Mouse (Mus musculus) kidney, adult 11 months (tissue): ENCODE results near the gene Muc1.

Source experiments
- DNase-seq: peaks from one replicate; pipeline ENCODE4 v3.0.0; 2022

The Muc1 gene

GRCm38 (mm10) chr3:89276061-89276460 is 47.2 kb downstream of the Muc1 start:
- peak; percentile 48 for DNase-seq

GRCm38 (mm10) chr3:89277281-89278021 is 48.6 kb downstream of the Muc1 start:
- peak; percentile 59 for DNase-seq

- peak; percentile 90 for DNase-seq
These were observed 49.2 kb downstream of the Muc1 start for GRCm38 (mm10) chr3:89278107-89278506.

- no peak for DNase-seq
These were observed 49.8 kb downstream of the Muc1 start for GRCm38 (mm10) chr3:89278643-89279042.

GRCm38 (mm10) chr3:89279153-89279890 is 50.5 kb downstream of the Muc1 start:
- DNase-seq, result peak; percentile 91

GRCm38 (mm10) chr3:89280050-89280605 is 51.3 kb downstream of the Muc1 start:
- DNase-seq, result peak; percentile 53

GRCm38 (mm10) chr3:89280606-89281511 is 52.0 kb downstream of the Muc1 start, which contains the start of gene Efna1:
Gene Efna1, minus strand, starts transcription at chr3:89281142.
- DNase-seq, result peak; percentile 93

GRCm38 (mm10) chr3:89281579-89282290 is 52.9 kb downstream of the Muc1 start:
- peak; percentile 81 for DNase-seq

- no peak for DNase-seq
These were observed 53.4 kb downstream of the Muc1 start for GRCm38 (mm10) chr3:89282291-89282643.
